Mouse (Mus musculus) forebrain, embryonic 15.5 days (tissue): ENCODE data around the gene Arl3. TPM values are rescaled to one million over a fixed set of nuclear protein-coding genes. Genes with fewer than 3 reads are reported as not detected.

Experiments used
- ATAC-seq: fragments of 200-750 bp; cut with Nextera tagmentation; replicated peaks from 2 replicates; pipeline ENCODE4 v1.8.0; 2017; ENCODE audit warnings: mild to moderate bottlenecking, moderate TSS enrichment, moderate library complexity
- H3K27ac ChIP-seq: fragments of 300-500 bp; sonication (generic); replicated peaks from 2 replicates; pipeline ENCODE4 v1.5.1; 2015; ENCODE audit warnings: mild to moderate bottlenecking, inconsistent platforms
- H3K27me3 ChIP-seq: fragments of 300-500 bp; sonication (generic); 2 replicates; pipeline ENCODE4 v1.6.1; 2015; ENCODE audit warnings: inconsistent platforms
- H3K36me3 ChIP-seq: fragments of 300-500 bp; sonication (generic); 2 replicates; pipeline ENCODE4 v1.6.1; 2015; ENCODE audit warnings: mild to moderate bottlenecking, inconsistent platforms
- H3K4me1 ChIP-seq: fragments of 300-500 bp; sonication (generic); 2 replicates; pipeline ENCODE4 v1.6.1; 2015; ENCODE audit warnings: inconsistent platforms
- H3K4me2 ChIP-seq: fragments of 300-500 bp; sonication (generic); replicated peaks from 2 replicates; pipeline ENCODE4 v1.6.1; 2015; ENCODE audit warnings: mild to moderate bottlenecking, inconsistent platforms
- H3K4me3 ChIP-seq: fragments of 300-500 bp; sonication (generic); 2 replicates; pipeline ENCODE4 v1.5.1; 2015; ENCODE audit warnings: mild to moderate bottlenecking, inconsistent platforms
- H3K9ac ChIP-seq: fragments of 300-500 bp; sonication (generic); replicated peaks from 2 replicates; pipeline ENCODE4 v1.6.1; 2015; ENCODE audit warnings: mild to moderate bottlenecking, inconsistent platforms
- H3K9me3 ChIP-seq: fragments of 300-500 bp; sonication (generic); 2 replicates; pipeline ENCODE4 v1.6.1; 2016; ENCODE audit warnings: inconsistent platforms
- WGBS: fragments of 180-500 bp; shearing (Covaris S2); methylation state at CpG from one replicate; pipeline ENCODE4 v1.1.7; 2015; ENCODE audit warnings: mixed read lengths; 5-methylcytosine and 5-hydroxymethylcytosine counted together
- polyA plus RNA-seq: library from polyadenylated mRNA; unstranded; fragments of >200 nt; fragmentation: Nextera tagmentation; extraction: Ambion mirVana; gene quantifications from 2 replicates; pipeline ENCODE4 v1.2.1, GENCODE M21; 2015

Gene Arl3
- polyA plus RNA-seq, 1 experiment from 2014 or later, result 241 TPM

GRCm38 (mm10) chr19:46481756-46482155 lies 91.2 kb downstream of the Arl3 start:
- Histone ChIP-seq H3K9ac (no peak overlapping the region), H3K4me1 (peaks cover 32% of the 10 kb centered on the region), H3K27ac (peak overlapping the region; percentile 16; the same call in 1 of the 2 replicates), H3K4me3 (no peak overlapping the region), H3K36me3 (peaks cover 9% of the 10 kb centered on the region), H3K9me3 (no peaks in the 10 kb centered on the region), H3K4me2 (no peak overlapping the region), H3K27me3 (no peaks in the 10 kb centered on the region)
- 18% methylated on average over 4 of the region's 4 CpGs for WGBS
- no peak for ATAC-seq

- no peak for ATAC-seq
- no peak overlapping the region for H3K4me2 ChIP-seq
- no peak overlapping the region; the same call in 1 of the 2 replicates for H3K9ac ChIP-seq
- peak overlapping the region; percentile 16 for H3K27ac ChIP-seq
- H3K4me3 ChIP-seq, result no peak overlapping the region
- no peaks in the 10 kb centered on the region for H3K9me3 ChIP-seq
- H3K4me1 ChIP-seq, result peaks cover 32% of the 10 kb centered on the region
- WGBS, result 14% methylated on average over 3 of the region's 3 CpGs
- peaks cover 9% of the 10 kb centered on the region for H3K36me3 ChIP-seq
- H3K27me3 ChIP-seq, result no peaks in the 10 kb centered on the region
These were observed 91.6 kb downstream of the Arl3 start for GRCm38 (mm10) chr19:46481352-46481751.

Other genes with a start within 250 kb of the Arl3 start
- 78.2 and 79.9 TPM in 2 replicates for gene Psd, start 246.0 kb downstream of the Arl3 start, polyA plus RNA-seq
- 37.5 and 40.2 TPM in 2 replicates for gene Fbxl15, start 245.0 kb downstream of the Arl3 start, polyA plus RNA-seq
- gene Cuedc2, start 234.5 kb downstream of the Arl3 start, polyA plus RNA-seq, result 351 and 362 TPM in 2 replicates
- 8.7 and 9.3 TPM in 2 replicates for gene Mfsd13a, start 232.1 kb downstream of the Arl3 start, polyA plus RNA-seq
- gene 2310034G01Rik, start 222.9 kb downstream of the Arl3 start, polyA plus RNA-seq, result 2.5 and 2.6 TPM in 2 replicates
- gene Actr1a, start 177.4 kb downstream of the Arl3 start, polyA plus RNA-seq, result 374 and 380 TPM in 2 replicates
- gene Sufu, start 176.3 kb downstream of the Arl3 start, polyA plus RNA-seq, result 28.9 and 30.5 TPM in 2 replicates
- gene Trim8, start 71.5 kb downstream of the Arl3 start, polyA plus RNA-seq, result 28.0 and 29.4 TPM in 2 replicates
- gene Sfxn2, start 167 bp upstream of the Arl3 start, polyA plus RNA-seq, result 12.6 and 13.7 TPM in 2 replicates
- gene Wbp1l, start 25.9 kb upstream of the Arl3 start, polyA plus RNA-seq, result 39.7 and 41.7 TPM in 2 replicates
- not detected in 2 replicates for gene Cyp17a1, start 100.0 kb upstream of the Arl3 start, polyA plus RNA-seq
- 13.9 and 14.4 TPM in 2 replicates for gene Borcs7, start 116.7 kb upstream of the Arl3 start, polyA plus RNA-seq
- 14.8 and 18.6 TPM in 2 replicates for gene As3mt, start 134.3 kb upstream of the Arl3 start, polyA plus RNA-seq
- 3.7 and 4.1 TPM in 2 replicates for gene Cnnm2, start 188.4 kb upstream of the Arl3 start, polyA plus RNA-seq